Mouse (Mus musculus) forebrain, embryonic 14.5 days (tissue): Measurements from ENCODE around the gene Got2. TPM values are rescaled to one million over a fixed set of nuclear protein-coding genes. Genes with fewer than 3 reads are reported as not detected.

Source experiments
- ATAC-seq: fragments of 200-750 bp; cut with Nextera tagmentation; 2 replicates; pipeline ENCODE4 v1.8.0; 2017; ENCODE audit warnings: mild to moderate bottlenecking, moderate library complexity
- DNase-seq: peaks from one replicate; pipeline ENCODE4 v3.0.0-alpha.2; 2015; ENCODE audit warnings: low spot score
- H3K27ac ChIP-seq: fragments of 300-500 bp; sonication (generic); 2 replicates; pipeline ENCODE4 v1.5.1; 2014; ENCODE audit warnings: low read depth, mild to moderate bottlenecking, control low read depth, low read length, moderate library complexity
- H3K27me3 ChIP-seq: fragments of 300-500 bp; sonication (generic); replicated peaks from 2 replicates; pipeline ENCODE4 v1.6.1; 2014; ENCODE audit warnings: low read length, control low read depth, mixed read lengths; ENCODE audit not compliant: control insufficient read depth, insufficient read depth
- H3K36me3 ChIP-seq: fragments of 300-500 bp; sonication (generic); 2 replicates; pipeline ENCODE4 v1.6.1; 2014; ENCODE audit warnings: low read length, control low read depth; ENCODE audit not compliant: control insufficient read depth, insufficient read depth
- H3K4me1 ChIP-seq: fragments of 300-500 bp; sonication (generic); 2 replicates; pipeline ENCODE4 v1.6.1; 2014; ENCODE audit warnings: antibody characterized with exemption, low read length, control low read depth; ENCODE audit not compliant: control insufficient read depth, insufficient read depth
- H3K4me2 ChIP-seq: fragments of 300-500 bp; sonication (generic); 2 replicates; pipeline ENCODE4 v1.6.1; 2014; ENCODE audit warnings: mild to moderate bottlenecking, control low read depth, low read length
- H3K4me3 ChIP-seq: fragments of 300-500 bp; sonication (generic); 2 replicates; pipeline ENCODE4 v1.5.1; 2014; ENCODE audit warnings: low read depth, low read length, control low read depth
- H3K9ac ChIP-seq: fragments of 300-500 bp; sonication (generic); 2 replicates; pipeline ENCODE4 v1.6.1; 2014; ENCODE audit warnings: mild to moderate bottlenecking, low read length, control low read depth, moderate library complexity
- H3K9me3 ChIP-seq: fragments of 300-500 bp; sonication (generic); replicated peaks from 2 replicates; pipeline ENCODE4 v1.6.1; 2016; ENCODE audit warnings: low read length, control low read depth, mixed read lengths; ENCODE audit not compliant: control insufficient read depth
- WGBS: fragments of 180-500 bp; shearing (Covaris S2); extraction: QIAGEN DNeasy Blood & Tissue Kit; methylation state at CpG from one replicate; pipeline ENCODE4 v1.1.7; 2014; 5-methylcytosine and 5-hydroxymethylcytosine counted together
- polyA plus RNA-seq: library from polyadenylated mRNA; unstranded; fragments of >200 nt; fragmentation: Nextera tagmentation; extraction: Ambion mirVana; gene quantifications from 2 replicates; pipeline ENCODE4 v1.2.1, GENCODE M21; 2014

Gene Got2
- 107 and 116 TPM in 2 replicates for polyA plus RNA-seq

- Histone ChIP-seq H3K4me3 (peak within 1 kb of the TSS; percentile 96), H3K9ac (peak within 1 kb of the TSS; percentile 82), H3K9me3 (no peaks in the 10 kb centered on the region), H3K4me2 (peak within 1 kb of the TSS; percentile 83), H3K36me3 (no peaks in the 10 kb centered on the region), H3K4me1 (peaks cover 10% of the 10 kb centered on the region), H3K27ac (peak within 1 kb of the TSS; percentile 71; the same call in 1 of the 2 replicates), H3K27me3 (no peaks in the 10 kb centered on the region)
- DNase-seq (peak; percentile 93), ATAC-seq (peak; percentile 92)
- 9% methylated on average over 31 of the region's 31 CpGs for WGBS
Measured at GRCm38 (mm10) chr8:95888285-95889136, at the start of gene Got2. Got2 (minus strand) TSS chr8:95888547.

- WGBS = 87% methylated on average over 5 of the region's 5 CpGs
- ATAC-seq = no peak
- no peaks in the 10 kb centered on the region for H3K4me1 ChIP-seq
Measured at GRCm38 (mm10) chr8:95932841-95933240, 44.5 kb upstream of the Got2 start.

GRCm38 (mm10) chr8:95929821-95930220 is 41.5 kb upstream of the Got2 start:
- DNase-seq (peak; percentile 60), ATAC-seq (peak; percentile 67)
- Histone ChIP-seq H3K27ac (no peak overlapping the region), H3K4me2 (no peak overlapping the region), H3K27me3 (no peaks in the 10 kb centered on the region), H3K9me3 (no peaks in the 10 kb centered on the region), H3K4me1 (no peaks in the 10 kb centered on the region), H3K4me3 (no peak overlapping the region), H3K36me3 (no peaks in the 10 kb centered on the region), H3K9ac (no peak overlapping the region)
- WGBS = 57% methylated on average over 4 of the region's 4 CpGs

More at GRCm38 (mm10) chr8:95932841-95933240, 44.5 kb upstream of the Got2 start:
- Histone ChIP-seq H3K4me2 (no peak overlapping the region), H3K9me3 (no peaks in the 10 kb centered on the region), H3K36me3 (no peaks in the 10 kb centered on the region), H3K27me3 (no peaks in the 10 kb centered on the region), H3K4me3 (no peak overlapping the region), H3K27ac (no peak overlapping the region), H3K9ac (no peak overlapping the region)
- peak; percentile 49 for DNase-seq

GRCm38 (mm10) chr8:95916106-95916505 is 27.8 kb upstream of the Got2 start:
- Histone ChIP-seq H3K27me3 (no peaks in the 10 kb centered on the region), H3K27ac (no peak overlapping the region), H3K9ac (peak overlapping the region; percentile 37; the same call in 1 of the 2 replicates), H3K4me2 (peak overlapping the region; percentile 52), H3K4me3 (peak overlapping the region; percentile 19), H3K9me3 (no peaks in the 10 kb centered on the region), H3K4me1 (no peaks in the 10 kb centered on the region), H3K36me3 (no peaks in the 10 kb centered on the region)
- WGBS = 4% methylated on average over 9 of the region's 9 CpGs
- ATAC-seq (peak; percentile 79), DNase-seq (peak; percentile 60)

- DNase-seq (peak; percentile 86), ATAC-seq (peak; percentile 89)
- Histone ChIP-seq H3K27me3 (no peaks in the 10 kb centered on the region), H3K27ac (no peak overlapping the region), H3K4me1 (no peaks in the 10 kb centered on the region), H3K4me3 (no peak overlapping the region), H3K36me3 (no peaks in the 10 kb centered on the region), H3K4me2 (no peak overlapping the region), H3K9ac (no peak overlapping the region), H3K9me3 (no peaks in the 10 kb centered on the region)
- 8% methylated on average over 7 of the region's 7 CpGs for WGBS
Measured at GRCm38 (mm10) chr8:95914905-95915643, 26.7 kb upstream of the Got2 start.

GRCm38 (mm10) chr8:95911240-95911639 is 22.9 kb upstream of the Got2 start:
- Histone ChIP-seq H3K4me1 (no peaks in the 10 kb centered on the region), H3K9ac (no peak overlapping the region), H3K27me3 (no peaks in the 10 kb centered on the region), H3K36me3 (no peaks in the 10 kb centered on the region), H3K27ac (no peak overlapping the region), H3K4me2 (no peak overlapping the region), H3K9me3 (no peaks in the 10 kb centered on the region), H3K4me3 (no peak overlapping the region)
- ATAC-seq (no peak), DNase-seq (no peak)
- WGBS = 80% methylated on average over 5 of the region's 5 CpGs

- Histone ChIP-seq H3K9ac (no peak overlapping the region), H3K9me3 (no peaks in the 10 kb centered on the region), H3K4me1 (no peaks in the 10 kb centered on the region), H3K4me3 (no peak overlapping the region), H3K36me3 (no peaks in the 10 kb centered on the region), H3K27ac (no peak overlapping the region), H3K27me3 (no peaks in the 10 kb centered on the region), H3K4me2 (no peak overlapping the region)
- ATAC-seq = no peak
- DNase-seq = no peak
- 89% methylated on average over 11 of the region's 11 CpGs for WGBS
Measured at GRCm38 (mm10) chr8:95907885-95908284, 19.5 kb upstream of the Got2 start.

- Histone ChIP-seq H3K4me2 (no peak overlapping the region), H3K27me3 (no peaks in the 10 kb centered on the region), H3K4me1 (no peaks in the 10 kb centered on the region), H3K9ac (no peak overlapping the region), H3K27ac (no peak overlapping the region), H3K36me3 (no peaks in the 10 kb centered on the region), H3K4me3 (no peak overlapping the region), H3K9me3 (no peaks in the 10 kb centered on the region)
- no peak for DNase-seq
- no peak for ATAC-seq
- 92% methylated on average over 9 of the region's 9 CpGs for WGBS
Measured at GRCm38 (mm10) chr8:95906738-95907137, 18.4 kb upstream of the Got2 start.
